Mouse (Mus musculus): ENCODE data around the gene Cfap61. TPM values are rescaled to one million over a fixed set of nuclear protein-coding genes. Genes with fewer than 3 reads are reported as not detected.

The Cfap61 gene
- polyA plus RNA-seq, 1 experiment, result 2.2 TPM

- H3K27ac ChIP-seq (ENCODE audit: insufficient read depth, low read length), result no peak overlapping the region
- no peak for TF ChIP-seq POLR2A (IDR thresholded peaks at IDR 0.05; ENCODE audit: extremely low read depth, insufficient read depth, low read length)
- TF ChIP-seq CTCF (IDR thresholded peaks at IDR 0.05; ENCODE audit: extremely low read depth, insufficient read depth, low read length), result no peak
- no peak overlapping the region for H3K4me3 ChIP-seq (ENCODE audit: insufficient read depth, low read length)
- peaks cover 4% of the 10 kb centered on the region; the same call in 1 of the 2 replicates for H3K4me1 ChIP-seq (ENCODE audit: control insufficient read depth, insufficient read depth, low read length)
Measured at GRCm38 (mm10) chr2:146231485-146231884, 296.9 kb downstream of the Cfap61 start.

GRCm38 (mm10) chr2:146239196-146239747, 304.7 kb downstream of the Cfap61 start:
- Histone ChIP-seq H3K4me3 (ENCODE audit: insufficient read depth, low read length) (no peak overlapping the region), H3K27ac (ENCODE audit: insufficient read depth, low read length) (no peak overlapping the region), H3K4me1 (ENCODE audit: control insufficient read depth, insufficient read depth, low read length) (no peaks in the 10 kb centered on the region)
- no peak for TF ChIP-seq CTCF (IDR thresholded peaks at IDR 0.05; ENCODE audit: extremely low read depth, insufficient read depth, low read length)
- no peak for TF ChIP-seq POLR2A (IDR thresholded peaks at IDR 0.05; ENCODE audit: extremely low read depth, insufficient read depth, low read length)

- no peak for TF ChIP-seq POLR2A (IDR thresholded peaks at IDR 0.05; ENCODE audit: extremely low read depth, insufficient read depth, low read length)
- TF ChIP-seq CTCF (IDR thresholded peaks at IDR 0.05; ENCODE audit: extremely low read depth, insufficient read depth, low read length), result no peak
- H3K4me1 ChIP-seq (ENCODE audit: control insufficient read depth, insufficient read depth, low read length), result peaks cover 6% of the 10 kb centered on the region
- no peak overlapping the region for H3K27ac ChIP-seq (ENCODE audit: insufficient read depth, low read length)
- H3K4me3 ChIP-seq (ENCODE audit: insufficient read depth, low read length), result no peak overlapping the region
Measured at GRCm38 (mm10) chr2:146244049-146244448, 309.5 kb downstream of the Cfap61 start.

GRCm38 (mm10) chr2:146245401-146245800, 310.8 kb downstream of the Cfap61 start:
- no peak overlapping the region for H3K27ac ChIP-seq (ENCODE audit: insufficient read depth, low read length)
- peaks cover 6% of the 10 kb centered on the region for H3K4me1 ChIP-seq (ENCODE audit: control insufficient read depth, insufficient read depth, low read length)
- no peak for TF ChIP-seq CTCF (IDR thresholded peaks at IDR 0.05; ENCODE audit: extremely low read depth, insufficient read depth, low read length)
- no peak overlapping the region for H3K4me3 ChIP-seq (ENCODE audit: insufficient read depth, low read length)

GRCm38 (mm10) chr2:146246409-146247075, 312.0 kb downstream of the Cfap61 start:
- no peak overlapping the region for H3K4me3 ChIP-seq (ENCODE audit: insufficient read depth, low read length)
- TF ChIP-seq POLR2A (IDR thresholded peaks at IDR 0.05; ENCODE audit: extremely low read depth, insufficient read depth, low read length), result no peak
- TF ChIP-seq CTCF (IDR thresholded peaks at IDR 0.05; ENCODE audit: extremely low read depth, insufficient read depth, low read length), result no peak
- no peak overlapping the region for H3K27ac ChIP-seq (ENCODE audit: insufficient read depth, low read length)
- peaks cover 6% of the 10 kb centered on the region for H3K4me1 ChIP-seq (ENCODE audit: control insufficient read depth, insufficient read depth, low read length)

GRCm38 (mm10) chr2:146247576-146247975, 313.0 kb downstream of the Cfap61 start:
- H3K4me1 ChIP-seq (ENCODE audit: control insufficient read depth, insufficient read depth, low read length), result peaks cover 6% of the 10 kb centered on the region
- H3K27ac ChIP-seq (ENCODE audit: insufficient read depth, low read length), result no peak overlapping the region
- no peak overlapping the region for H3K4me3 ChIP-seq (ENCODE audit: insufficient read depth, low read length)
- TF ChIP-seq CTCF (IDR thresholded peaks at IDR 0.05; ENCODE audit: extremely low read depth, insufficient read depth, low read length) (no peak), POLR2A (IDR thresholded peaks at IDR 0.05; ENCODE audit: extremely low read depth, insufficient read depth, low read length) (no peak)

GRCm38 (mm10) chr2:146249033-146249432, 314.4 kb downstream of the Cfap61 start:
- TF ChIP-seq CTCF (IDR thresholded peaks at IDR 0.05; ENCODE audit: extremely low read depth, insufficient read depth, low read length) (no peak), POLR2A (IDR thresholded peaks at IDR 0.05; ENCODE audit: extremely low read depth, insufficient read depth, low read length) (no peak)
- Histone ChIP-seq H3K4me1 (ENCODE audit: control insufficient read depth, insufficient read depth, low read length) (peaks cover 6% of the 10 kb centered on the region), H3K27ac (ENCODE audit: insufficient read depth, low read length) (no peak overlapping the region), H3K4me3 (ENCODE audit: insufficient read depth, low read length) (no peak overlapping the region)

- H3K27ac ChIP-seq (ENCODE audit: insufficient read depth, low read length), result no peak overlapping the region
- no peak overlapping the region for H3K4me3 ChIP-seq (ENCODE audit: insufficient read depth, low read length)
- no peak for TF ChIP-seq CTCF (IDR thresholded peaks at IDR 0.05; ENCODE audit: extremely low read depth, insufficient read depth, low read length)
- no peak for TF ChIP-seq POLR2A (IDR thresholded peaks at IDR 0.05; ENCODE audit: extremely low read depth, insufficient read depth, low read length)
- peaks cover 6% of the 10 kb centered on the region for H3K4me1 ChIP-seq (ENCODE audit: control insufficient read depth, insufficient read depth, low read length)
Measured at GRCm38 (mm10) chr2:146250236-146250904, 315.8 kb downstream of the Cfap61 start.

GRCm38 (mm10) chr2:146254387-146254786, 319.8 kb downstream of the Cfap61 start:
- no peak overlapping the region for H3K27ac ChIP-seq (ENCODE audit: insufficient read depth, low read length)
- H3K4me3 ChIP-seq (ENCODE audit: insufficient read depth, low read length), result no peak overlapping the region
- no peak for TF ChIP-seq CTCF (IDR thresholded peaks at IDR 0.05; ENCODE audit: extremely low read depth, insufficient read depth, low read length)
- TF ChIP-seq POLR2A (IDR thresholded peaks at IDR 0.05; ENCODE audit: extremely low read depth, insufficient read depth, low read length), result no peak
- no peaks in the 10 kb centered on the region for H3K4me1 ChIP-seq (ENCODE audit: control insufficient read depth, insufficient read depth, low read length)

- no peaks in the 10 kb centered on the region for H3K4me1 ChIP-seq (ENCODE audit: control insufficient read depth, insufficient read depth, low read length)
- no peak overlapping the region for H3K4me3 ChIP-seq (ENCODE audit: insufficient read depth, low read length)
- TF ChIP-seq CTCF (IDR thresholded peaks at IDR 0.05; ENCODE audit: extremely low read depth, insufficient read depth, low read length) (no peak), POLR2A (IDR thresholded peaks at IDR 0.05; ENCODE audit: extremely low read depth, insufficient read depth, low read length) (no peak)
- H3K27ac ChIP-seq (ENCODE audit: insufficient read depth, low read length), result no peak overlapping the region
Measured at GRCm38 (mm10) chr2:146255636-146256035, 321.1 kb downstream of the Cfap61 start.
